Mouse (Mus musculus): Measurements from ENCODE around the gene Gm960. TPM values are rescaled to one million over a fixed set of nuclear protein-coding genes. Genes with fewer than 3 reads are reported as not detected.

Gene Gm960
- polyA plus RNA-seq, 1 experiment from 2014 or later, result 2.3 TPM

- Histone ChIP-seq H3K27me3 (replicated peaks) (no peaks in the 10 kb centered on the region), H3K36me3 (0 out of 2 replicates have a peak, but pooled peaks cover 26% of the 10 kb centered on the region), H3K4me2 (no peak overlapping the region), H3K9ac (no peak overlapping the region), H3K4me1 (peaks cover 19% of the 10 kb centered on the region), H3K27ac (no peak overlapping the region), H3K9me3 (no peaks in the 10 kb centered on the region), H3K4me3 (replicated peaks) (no peak overlapping the region)
- WGBS, result 86% methylated on average over 5 of the region's 5 CpGs
- no peak for ATAC-seq (ENCODE audit: insufficient read depth, low FRiP score, low read depth)
Observed at GRCm38 (mm10) chr19:4622780-4623179, 75.7 kb downstream of the Gm960 start.

GRCm38 (mm10) chr19:4620721-4621120, 77.7 kb downstream of the Gm960 start:
- H3K27ac ChIP-seq, result no peak overlapping the region
- no peak for ATAC-seq (ENCODE audit: insufficient read depth, low FRiP score, low read depth)
- WGBS, result 85% methylated on average over 7 of the region's 7 CpGs

GRCm38 (mm10) chr19:4619461-4619860, 79.0 kb downstream of the Gm960 start:
- Histone ChIP-seq H3K27me3 (replicated peaks) (no peaks in the 10 kb centered on the region), H3K36me3 (0 out of 2 replicates have a peak, but pooled peaks cover 26% of the 10 kb centered on the region), H3K9ac (no peak overlapping the region), H3K9me3 (no peaks in the 10 kb centered on the region), H3K4me3 (replicated peaks) (no peak overlapping the region), H3K27ac (no peak overlapping the region), H3K4me2 (no peak overlapping the region), H3K4me1 (peaks cover 18% of the 10 kb centered on the region)
- ATAC-seq (ENCODE audit: insufficient read depth, low FRiP score, low read depth), result no peak
- 80% methylated on average over 10 of the region's 10 CpGs for whole genome bisulfite sequencing

More at GRCm38 (mm10) chr19:4620721-4621120, 77.7 kb downstream of the Gm960 start:
- Histone ChIP-seq H3K4me2 (no peak overlapping the region), H3K4me3 (replicated peaks) (no peak overlapping the region), H3K36me3 (0 out of 2 replicates have a peak, but pooled peaks cover 26% of the 10 kb centered on the region), H3K9ac (no peak overlapping the region), H3K9me3 (no peaks in the 10 kb centered on the region), H3K27me3 (replicated peaks) (no peaks in the 10 kb centered on the region), H3K4me1 (peaks cover 21% of the 10 kb centered on the region; the same call in 1 of the 2 replicates)

- no peaks in the 10 kb centered on the region for H3K9me3 ChIP-seq
- H3K27me3 ChIP-seq (replicated peaks), result no peaks in the 10 kb centered on the region
- no peak overlapping the region for H3K27ac ChIP-seq
- H3K9ac ChIP-seq, result no peak overlapping the region
- H3K4me3 ChIP-seq (replicated peaks), result no peak overlapping the region
- WGBS, result 40% methylated on average over 18 of the region's 18 CpGs
- peaks cover 27% of the 10 kb centered on the region for H3K4me1 ChIP-seq
- peaks cover 19% of the 10 kb centered on the region; the same call in 1 of the 2 replicates for H3K36me3 ChIP-seq
- ATAC-seq (ENCODE audit: insufficient read depth, low FRiP score, low read depth), result no peak
- no peak overlapping the region for H3K4me2 ChIP-seq
Observed at GRCm38 (mm10) chr19:4618183-4618582, 80.3 kb downstream of the Gm960 start.

DNA sequence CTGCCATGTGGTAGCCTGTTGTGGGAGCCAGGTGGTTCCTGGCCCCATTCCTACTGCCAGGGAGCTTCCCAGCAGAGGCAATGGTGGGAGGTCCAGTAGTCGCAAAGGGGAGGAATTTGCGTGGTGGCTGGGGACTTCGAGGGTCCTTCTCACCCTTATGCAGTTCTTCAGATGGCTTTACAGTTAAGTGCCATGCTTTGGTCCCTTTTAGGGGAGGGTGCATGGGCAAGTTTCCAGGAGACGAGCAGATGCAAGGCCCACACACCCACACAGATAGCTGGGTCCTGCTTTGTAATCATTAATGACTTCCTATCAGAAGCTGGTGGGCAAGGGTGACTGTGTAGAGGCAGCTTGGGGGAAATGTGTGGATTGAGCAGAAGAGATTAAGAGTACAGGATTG, 81.9 kb downstream of the Gm960 start:
- H3K4me3 ChIP-seq (replicated peaks), result peak overlapping the region; percentile 90
- H3K4me2 ChIP-seq, result peak overlapping the region; percentile 84
- ATAC-seq (ENCODE audit: insufficient read depth, low FRiP score, low read depth), result no peak
- H3K9me3 ChIP-seq, result no peaks in the 10 kb centered on the region
- WGBS, result 24% methylated on average over 4 of the region's 4 CpGs
- no peaks in the 10 kb centered on the region for H3K27me3 ChIP-seq (replicated peaks)
- peaks cover 34% of the 10 kb centered on the region for H3K4me1 ChIP-seq
- no peak overlapping the region for H3K9ac ChIP-seq
- peak overlapping the region; percentile 91 for H3K27ac ChIP-seq
- H3K36me3 ChIP-seq, result peaks cover 22% of the 10 kb centered on the region

DNA sequence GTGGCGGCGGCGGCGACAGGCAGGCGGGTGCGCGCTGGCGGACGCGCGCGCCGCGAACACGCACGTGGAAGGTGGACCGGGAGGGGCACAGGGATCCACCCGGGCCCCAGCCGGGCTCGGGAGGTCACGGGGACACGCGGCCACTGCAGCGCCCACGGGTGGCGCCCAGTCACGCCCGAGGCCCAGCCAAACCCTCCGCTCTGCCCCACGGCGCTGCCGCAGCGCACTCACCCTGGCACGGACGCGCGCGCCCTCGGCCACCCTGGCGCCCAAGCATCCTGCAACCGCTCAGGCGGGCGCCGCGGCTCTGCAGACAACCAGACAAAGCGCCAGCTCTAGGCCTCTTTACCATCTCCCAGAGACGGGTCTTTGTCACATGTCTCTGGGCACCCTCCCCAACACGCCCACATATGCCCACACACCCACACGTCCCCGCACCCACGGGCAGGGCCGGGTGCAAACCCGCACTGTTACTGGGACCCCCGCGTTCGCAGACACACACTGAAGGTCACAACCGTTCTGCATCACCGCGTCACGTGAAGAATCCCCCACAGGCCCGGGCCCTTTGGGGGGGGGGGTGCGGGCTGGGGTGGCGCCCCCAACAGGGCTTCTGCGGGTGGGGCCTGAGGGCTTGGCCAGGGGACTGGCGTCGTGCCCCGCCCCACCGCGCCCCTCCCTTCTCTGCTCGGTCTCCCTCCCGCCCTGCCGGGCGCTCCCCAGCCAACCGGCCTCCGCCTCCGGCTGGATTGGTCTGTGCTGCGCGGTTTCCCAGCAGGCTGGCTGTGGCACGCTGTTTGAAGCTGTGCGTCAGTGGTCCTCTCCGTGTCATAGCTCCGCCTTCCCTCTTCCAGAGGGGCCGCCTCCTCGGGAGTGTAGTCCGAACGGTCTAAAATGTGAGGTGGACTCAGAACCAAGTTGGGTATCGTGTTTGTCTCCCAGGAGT, 83.0 kb downstream of the Gm960 start, which contains the start of gene Lrfn4:
Gene Lrfn4 (minus strand): TSS at position 517 of the 943 bp plus-strand sequence.
- peak within 1 kb of the TSS; percentile 69 for H3K9ac ChIP-seq
- H3K4me3 ChIP-seq (replicated peaks), result peak within 1 kb of the TSS; percentile 90
- no peaks in the 10 kb centered on the region for H3K27me3 ChIP-seq (replicated peaks)
- peak within 1 kb of the TSS; percentile 84 for H3K4me2 ChIP-seq
- peaks cover 34% of the 10 kb centered on the region for H3K4me1 ChIP-seq
- ATAC-seq (ENCODE audit: insufficient read depth, low FRiP score, low read depth), result peak; percentile 94
- peak within 1 kb of the TSS; percentile 91 for H3K27ac ChIP-seq
- under 1% methylated on average over 71 of the region's 87 CpGs for WGBS
- H3K36me3 ChIP-seq, result peaks cover 18% of the 10 kb centered on the region
- no peaks in the 10 kb centered on the region for H3K9me3 ChIP-seq

DNA sequence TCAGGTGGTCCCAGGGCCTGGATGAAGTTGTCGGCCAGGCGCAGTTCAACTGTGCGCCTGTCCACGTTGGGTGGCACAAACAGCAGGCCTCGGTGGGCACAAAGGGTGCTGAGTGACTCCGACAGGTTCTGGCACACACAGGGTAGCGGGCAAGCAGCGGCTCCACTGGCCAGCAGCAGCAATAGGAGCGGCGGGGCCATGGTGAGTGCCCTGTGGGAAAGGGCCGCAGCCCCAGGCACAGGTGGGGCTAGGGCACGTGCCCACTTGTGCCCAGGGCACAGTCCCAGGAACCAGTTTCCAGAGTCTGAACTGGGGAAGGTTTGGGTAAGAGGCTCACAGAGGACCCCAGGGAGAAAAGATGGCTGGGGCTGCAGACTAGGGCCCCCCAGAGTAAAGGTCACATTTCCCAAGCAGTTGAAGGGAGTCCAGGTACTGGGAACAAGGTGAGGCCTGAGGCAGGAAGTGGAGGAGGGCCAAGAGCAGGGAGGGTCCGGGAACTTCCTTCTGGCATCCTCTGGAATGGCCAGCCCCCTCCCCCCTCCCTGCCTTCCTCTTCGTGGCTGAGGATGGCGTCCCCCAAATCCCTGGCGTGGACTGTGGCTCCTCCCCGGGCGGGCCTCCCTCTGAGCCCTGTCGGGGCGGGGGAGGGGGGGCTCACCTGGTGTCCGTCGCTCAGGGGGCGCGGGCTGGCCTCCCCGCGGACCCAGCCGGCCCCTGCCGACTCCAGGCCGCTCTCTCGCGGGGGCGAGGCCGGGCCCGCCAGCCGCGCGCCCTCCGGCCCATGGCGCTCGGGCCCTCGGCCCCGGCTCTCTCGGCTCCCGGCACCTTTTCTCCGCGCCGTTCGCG, 83.9 kb downstream of the Gm960 start:
- H3K27me3 ChIP-seq (replicated peaks), result no peaks in the 10 kb centered on the region
- H3K9me3 ChIP-seq, result no peaks in the 10 kb centered on the region
- H3K4me3 ChIP-seq (replicated peaks), result peak overlapping the region; percentile 90
- H3K4me1 ChIP-seq, result peaks cover 34% of the 10 kb centered on the region
- H3K4me2 ChIP-seq, result peak overlapping the region; percentile 84
- H3K27ac ChIP-seq, result peak overlapping the region; percentile 91
- peak overlapping the region; percentile 69 for H3K9ac ChIP-seq
- peaks cover 18% of the 10 kb centered on the region for H3K36me3 ChIP-seq
- peak; percentile 8; the same call in 1 of the 2 replicates for ATAC-seq (ENCODE audit: insufficient read depth, low FRiP score, low read depth)
- 24% methylated on average over 37 of the region's 49 CpGs for WGBS

DNA sequence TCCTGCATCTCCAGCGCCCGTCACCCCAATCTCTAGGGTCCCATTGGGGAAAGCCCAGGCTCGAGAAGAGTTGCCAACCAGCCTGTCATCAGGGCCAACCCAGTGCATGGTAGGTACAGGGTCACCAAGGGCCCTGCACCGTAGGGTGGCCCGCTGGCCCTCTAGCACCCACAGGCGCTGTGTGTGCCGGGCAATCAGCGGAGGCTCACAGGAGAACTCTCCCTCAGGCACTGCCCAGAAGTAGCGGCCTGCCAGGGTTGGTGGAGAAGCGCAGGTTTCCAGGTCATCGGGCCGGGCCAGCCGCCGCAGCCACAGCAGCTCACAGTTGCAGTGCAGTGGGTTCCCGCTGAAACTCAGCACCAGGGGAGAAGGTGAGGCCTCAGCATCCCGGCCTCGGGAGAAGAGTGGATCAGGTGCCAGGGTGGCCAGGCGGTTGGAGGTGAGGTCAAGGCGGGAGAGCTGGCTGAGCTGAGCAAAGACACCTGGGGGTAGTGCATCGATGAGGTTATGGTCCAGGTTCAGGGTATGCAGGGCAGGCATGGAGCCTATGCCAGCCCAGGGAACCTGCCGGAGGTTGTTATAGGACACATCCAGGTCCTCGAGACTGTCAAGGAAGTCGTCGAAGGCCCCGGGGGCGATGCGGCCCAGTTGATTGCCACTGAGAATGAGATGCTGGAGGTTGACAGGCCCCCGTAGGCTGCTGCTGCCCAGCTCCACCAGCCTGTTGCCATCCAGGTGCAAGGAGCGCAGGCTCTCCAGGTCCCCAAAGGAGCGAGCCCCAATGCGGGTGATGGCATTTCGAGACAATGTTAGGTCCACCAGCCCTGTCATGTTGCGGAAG, 84.8 kb downstream of the Gm960 start:
- Histone ChIP-seq H3K27me3 (replicated peaks) (no peaks in the 10 kb centered on the region), H3K36me3 (peaks cover 18% of the 10 kb centered on the region), H3K4me1 (peaks cover 34% of the 10 kb centered on the region), H3K4me2 (peak overlapping the region; percentile 84), H3K9ac (no peak overlapping the region), H3K4me3 (replicated peaks) (peak overlapping the region; percentile 90; the same call in 1 of the 2 replicates), H3K27ac (no peak overlapping the region), H3K9me3 (no peaks in the 10 kb centered on the region)
- WGBS, result 84% methylated on average over 33 of the region's 33 CpGs
- no peak for ATAC-seq (ENCODE audit: insufficient read depth, low FRiP score, low read depth)

GRCm38 (mm10) chr19:4612181-4612961, 86.1 kb downstream of the Gm960 start:
- no peak overlapping the region for H3K4me2 ChIP-seq

DNA sequence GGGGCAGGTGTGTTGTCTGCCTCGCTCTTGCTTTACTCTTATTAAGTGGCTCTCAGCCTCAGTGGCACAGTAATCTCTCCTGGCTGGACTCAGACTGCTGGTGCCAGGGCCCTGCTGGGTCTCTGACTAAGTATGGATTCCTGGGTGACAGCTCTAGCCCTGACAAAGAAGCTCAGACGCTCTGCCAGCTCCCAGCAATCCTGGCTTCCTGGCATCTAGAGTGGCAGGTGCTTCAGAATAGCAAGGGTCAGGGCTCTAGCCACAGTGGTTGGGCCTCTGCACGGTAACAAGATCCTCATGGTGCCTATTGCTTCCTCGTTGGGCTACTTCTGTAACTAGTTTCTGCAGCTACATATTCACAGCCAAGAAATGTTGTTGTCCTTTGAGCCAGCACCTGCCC, 88.4 kb downstream of the Gm960 start:
- H3K27me3 ChIP-seq (replicated peaks), result no peaks in the 10 kb centered on the region
- H3K9ac ChIP-seq, result no peak overlapping the region
- no peaks in the 10 kb centered on the region for H3K9me3 ChIP-seq
- H3K36me3 ChIP-seq, result peaks cover 18% of the 10 kb centered on the region
- H3K27ac ChIP-seq, result no peak overlapping the region
- no peak overlapping the region for H3K4me2 ChIP-seq
- H3K4me3 ChIP-seq (replicated peaks), result no peak overlapping the region
- peaks cover 27% of the 10 kb centered on the region for H3K4me1 ChIP-seq
- 55% methylated on average over 4 of the region's 4 CpGs for WGBS
- no peak for ATAC-seq (ENCODE audit: insufficient read depth, low FRiP score, low read depth)

More at GRCm38 (mm10) chr19:4612181-4612961, 86.1 kb downstream of the Gm960 start:
- no peak for ATAC-seq (ENCODE audit: insufficient read depth, low FRiP score, low read depth)
- Histone ChIP-seq H3K4me1 (peaks cover 34% of the 10 kb centered on the region), H3K36me3 (peaks cover 18% of the 10 kb centered on the region), H3K4me3 (replicated peaks) (no peak overlapping the region), H3K9me3 (no peaks in the 10 kb centered on the region), H3K27me3 (replicated peaks) (no peaks in the 10 kb centered on the region), H3K27ac (no peak overlapping the region), H3K9ac (no peak overlapping the region)
- 88% methylated on average over 19 of the region's 19 CpGs for whole genome bisulfite sequencing
